Mouse (Mus musculus) liver, embryonic 14.5 days (tissue): ENCODE data around the gene Cd248.

Experiments used
- CTCF ChIP-seq: IDR thresholded peaks from 2 replicates; pipeline ENCODE4 v1.5.1; 2016; ENCODE audit warnings: antibody characterized with exemption, low read depth, control low read depth
- EP300 ChIP-seq: IDR thresholded peaks from 2 replicates; pipeline ENCODE4 v1.6.1; 2016; ENCODE audit warnings: antibody characterized with exemption, low read depth

DNA sequence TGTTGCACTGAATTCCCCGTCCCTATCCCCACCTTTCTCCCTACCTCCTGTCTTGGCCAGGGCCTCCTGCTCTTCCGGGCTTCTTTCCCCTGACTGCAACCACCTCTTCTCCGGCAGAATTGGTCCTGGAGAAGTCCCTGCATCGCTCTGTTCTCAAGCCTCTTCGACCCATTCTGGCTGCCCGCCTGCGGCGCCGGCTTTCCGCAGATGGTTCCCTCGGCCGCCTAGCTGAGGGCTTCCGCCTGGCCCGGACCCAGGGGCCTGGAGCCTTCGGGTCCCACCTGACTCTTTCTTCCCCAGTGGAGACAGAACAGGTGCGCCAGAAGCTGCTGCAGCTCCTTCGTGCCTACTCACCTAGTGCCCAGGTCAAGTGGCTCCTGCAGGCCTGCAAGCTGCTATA is 15.0 kb upstream of the Cd248 start:
- TF ChIP-seq EP300 (no peak), CTCF (no peak)
